Mouse (Mus musculus) E14TG2a.4 (cell line): Measurements from ENCODE around the gene Srsf2.

ENCODE experiments used
- CTCF ChIP-seq: conservative IDR thresholded peaks from 2 replicates; pipeline ENCODE4 v1.5.1; 2014; ENCODE audit warnings: low read length
- NANOG ChIP-seq: IDR thresholded peaks from 2 replicates; pipeline ENCODE4 v1.6.1; 2014; ENCODE audit warnings: borderline replicate concordance, low read length, mixed read lengths
- POU5F1 ChIP-seq: IDR thresholded peaks from 2 replicates; pipeline ENCODE4 v1.6.1; 2014; ENCODE audit warnings: low read length, borderline replicate concordance

DNA sequence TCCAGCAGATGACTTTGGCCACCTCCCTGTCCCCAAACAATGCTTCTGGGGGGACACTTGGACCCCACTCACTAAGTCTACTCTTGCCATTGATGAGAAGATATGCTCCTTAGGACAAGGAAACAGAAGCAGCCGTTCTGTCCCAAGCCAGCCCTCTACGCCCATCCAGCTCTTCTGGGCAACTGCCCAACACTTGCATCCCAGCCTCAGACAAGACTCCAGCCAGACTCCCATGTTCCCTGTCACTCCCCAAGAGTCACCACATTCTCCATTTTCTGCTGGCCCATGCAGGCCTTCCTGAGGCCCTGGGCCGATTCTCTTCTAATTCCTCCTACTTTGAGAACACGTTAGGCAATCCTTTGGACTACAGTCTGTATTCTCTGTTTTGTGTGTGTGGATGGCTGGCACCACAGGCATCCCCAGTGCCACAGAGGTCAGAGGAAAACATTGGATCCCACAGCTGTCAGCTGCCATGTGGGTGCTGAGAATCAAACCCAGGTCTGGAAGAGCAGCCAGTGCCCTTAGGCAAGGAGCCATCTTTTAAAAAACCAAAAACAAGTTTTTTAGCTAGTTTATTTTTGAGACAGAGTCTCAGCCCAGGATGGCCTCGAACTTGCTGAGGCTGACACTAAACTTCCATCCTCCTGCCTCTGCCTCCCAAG, 32.8 kb downstream of the Srsf2 start:
- TF ChIP-seq CTCF (no peak), NANOG (no peak), POU5F1 (no peak)
